Comparison of ENCODE assay signal across 8 mouse cellular contexts in the genomic region with DNA sequence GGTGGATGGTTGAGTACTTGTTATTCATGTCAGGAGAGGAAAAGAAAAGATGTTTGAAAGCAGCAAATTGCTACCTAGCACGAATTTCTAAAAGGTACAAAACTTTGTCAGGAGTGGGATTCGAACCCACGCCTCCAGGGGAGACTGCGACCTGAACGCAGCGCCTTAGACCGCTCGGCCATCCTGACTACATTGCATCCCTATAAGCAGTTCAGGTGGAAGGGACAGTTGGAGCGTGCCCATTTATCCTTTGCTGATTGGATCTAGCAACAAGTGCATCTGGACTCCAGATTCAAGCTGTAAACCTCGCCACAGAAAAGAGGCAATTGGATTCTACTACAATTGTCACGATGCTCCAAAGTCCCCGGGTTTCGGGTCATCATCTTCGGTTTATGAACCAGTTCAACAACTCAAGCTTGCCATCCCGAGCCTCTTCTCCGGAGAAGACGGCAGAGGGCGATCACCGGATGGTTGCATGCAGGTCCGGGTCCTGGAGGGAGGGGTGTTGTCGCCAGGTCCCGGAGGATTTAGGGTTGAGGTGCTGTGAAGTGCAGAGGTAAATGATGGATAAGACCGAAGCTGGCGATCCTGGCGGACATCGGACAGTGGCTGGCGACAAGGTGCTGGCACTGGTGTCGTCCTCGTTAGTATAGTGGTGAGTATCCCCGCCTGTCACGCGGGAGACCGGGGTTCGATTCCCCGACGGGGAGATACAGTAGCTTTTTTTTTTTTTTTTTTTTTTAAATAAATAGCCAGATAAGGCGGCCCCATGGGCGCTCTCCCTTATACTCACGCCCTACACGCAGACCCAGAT. TPM values are rescaled to one million over a fixed set of nuclear protein-coding genes. Genes with fewer than 3 reads are reported as not detected.
DNase-seq lines count a peak whose midpoint lies in the region; ATAC-seq and TF ChIP-seq lines count a peak whose summit lies in the region.

No protein-coding gene starts in this region.

- TF ChIP-seq CTCF in E14TG2a.4 (conservative IDR thresholded peaks at IDR 0.05; ENCODE audit: low read length) = no peak
- TF ChIP-seq CTCF in liver, postnatal 0 days (IDR thresholded peaks at IDR 0.05; ENCODE audit: low read depth) = peak; percentile 43; the same call in 1 of the 2 replicates

- peak overlapping the region; percentile 67 for H3K9ac ChIP-seq in forebrain, embryonic 13.5 days
- H3K9ac ChIP-seq in liver, postnatal 0 days (replicated peaks) = peak overlapping the region; percentile 60
- peak overlapping the region; percentile 73 for H3K9ac ChIP-seq in neural tube, embryonic 13.5 days

- peak; percentile 86 for ATAC-seq in cerebellum, adult (ENCODE audit: insufficient number of reproducible peaks, low FRiP score, low TSS enrichment)
- ATAC-seq in forebrain, embryonic 13.5 days = peak; percentile 88
- ATAC-seq in liver, postnatal 0 days = peak; percentile 80
- peak; percentile 91 for ATAC-seq in neural tube, embryonic 13.5 days (ENCODE audit: low read depth)

- peak overlapping the region; percentile 62 for H3K4me2 ChIP-seq in forebrain, embryonic 13.5 days
- H3K4me2 ChIP-seq in liver, postnatal 0 days (ENCODE audit: low read depth, low read length) = peak overlapping the region; percentile 81
- H3K4me2 ChIP-seq in neural tube, embryonic 13.5 days = peak overlapping the region; percentile 60

- no peak for TF ChIP-seq EP300 in liver, postnatal 0 days (IDR thresholded peaks at IDR 0.05; ENCODE audit: low read depth)

- peaks cover 18% of the 10 kb centered on the region for H3K4me1 ChIP-seq in E14TG2a.4 (replicated peaks; ENCODE audit: low read depth, low read length)
- H3K4me1 ChIP-seq in forebrain, embryonic 13.5 days = peaks cover 7% of the 10 kb centered on the region
- peaks cover 13% of the 10 kb centered on the region for H3K4me1 ChIP-seq in liver, postnatal 0 days (ENCODE audit: insufficient read depth)
- peaks cover 7% of the 10 kb centered on the region for H3K4me1 ChIP-seq in neural tube, embryonic 13.5 days (replicated peaks)

- peak overlapping the region; percentile 57; the same call in 1 of the 2 replicates for H3K27ac ChIP-seq in forebrain, embryonic 13.5 days
- H3K27ac ChIP-seq in liver, postnatal 0 days (ENCODE audit: low read depth) = peak overlapping the region; percentile 58
- H3K27ac ChIP-seq in neural tube, embryonic 13.5 days (replicated peaks) = peak overlapping the region; percentile 82

- intact Hi-C loops in heart, postnatal 10 days (cut with DNase I) = loop anchor here (1.0 kb wide), 1 partner anchor 64 kb away; no protein-coding TSS in a partner anchor

- no peaks in the 10 kb centered on the region for H3K36me3 ChIP-seq in E14TG2a.4 (ENCODE audit: insufficient read depth, low read length)
- H3K36me3 ChIP-seq in forebrain, embryonic 13.5 days (ENCODE audit: poor library complexity, severe bottlenecking) = no peaks in the 10 kb centered on the region
- no peaks in the 10 kb centered on the region for H3K36me3 ChIP-seq in liver, postnatal 0 days (replicated peaks; ENCODE audit: insufficient read depth, low read length)
- no peaks in the 10 kb centered on the region for H3K36me3 ChIP-seq in neural tube, embryonic 13.5 days

- H3K27me3 ChIP-seq in E14TG2a.4 (ENCODE audit: insufficient read depth, low read length) = no peaks in the 10 kb centered on the region
- no peaks in the 10 kb centered on the region for H3K27me3 ChIP-seq in forebrain, embryonic 13.5 days
- H3K27me3 ChIP-seq in liver, postnatal 0 days (ENCODE audit: insufficient read depth, low read length) = no peaks in the 10 kb centered on the region
- peaks cover 3% of the 10 kb centered on the region; the same call in 1 of the 2 replicates for H3K27me3 ChIP-seq in neural tube, embryonic 13.5 days

- H3K9me3 ChIP-seq in E14TG2a.4 (ENCODE audit: low read length) = peaks cover 22% of the 10 kb centered on the region
- no peaks in the 10 kb centered on the region for H3K9me3 ChIP-seq in forebrain, embryonic 13.5 days (replicated peaks)
- H3K9me3 ChIP-seq in liver, postnatal 0 days (ENCODE audit: low read length) = no peaks in the 10 kb centered on the region
- no peaks in the 10 kb centered on the region for H3K9me3 ChIP-seq in neural tube, embryonic 13.5 days

- H3K4me3 ChIP-seq in E14TG2a.4 (replicated peaks; ENCODE audit: low read length) = peak overlapping the region; percentile 86
- peak overlapping the region; percentile 61 for H3K4me3 ChIP-seq in forebrain, embryonic 13.5 days
- H3K4me3 ChIP-seq in liver, postnatal 0 days (ENCODE audit: low read depth, low read length) = peak overlapping the region; percentile 56
- peak overlapping the region; percentile 64 for H3K4me3 ChIP-seq in neural tube, embryonic 13.5 days

- under 1% methylated on average over 40 of the region's 40 CpGs for WGBS in forebrain, embryonic 13.5 days
- under 1% methylated on average over 40 of the region's 40 CpGs for WGBS in liver, postnatal 0 days (ENCODE audit: insufficient replicate concordance)
- under 1% methylated on average over 40 of the region's 40 CpGs for WGBS in neural tube, embryonic 13.5 days

- peak; percentile 91 to 92 for DNase-seq in heart, postnatal 10 days
- peak; percentile 89 to 92 for DNase-seq in kidney, postnatal 4 days
- DNase-seq in liver, postnatal 0 days = peak; percentile 91
- DNase-seq in telencephalon, adult 2 months (ENCODE audit: low read depth, low spot score) = peak; percentile 63

RNA-seq across cellular contexts. Expression of a gene that starts 11.8 kb away (rescaled TPM):
- 6.6 and 7.8 TPM in 2 replicates for polyA plus RNA-seq in forebrain, embryonic 13.5 days (2015; fragmentation: Nextera tagmentation; extraction: Ambion mirVana)
- 1 to 10 TPM in 1 of 2 experiments, under 1 TPM in 1; 0.67 to 1.6 TPM for total RNA-seq in heart, postnatal 10 days (2021)
- polyA plus RNA-seq in liver, postnatal 0 days (2015; fragmentation: Nextera tagmentation; extraction: Ambion mirVana) = 0.90 and 1.5 TPM in 2 replicates
- polyA plus RNA-seq in neural tube, embryonic 13.5 days (2015; fragmentation: Nextera tagmentation; extraction: Ambion mirVana) = 2.8 and 2.9 TPM in 2 replicates

RNA-seq across cellular contexts. Expression of a gene that starts 37.2 kb away (rescaled TPM):
- polyA plus RNA-seq in forebrain, embryonic 13.5 days (2015; fragmentation: Nextera tagmentation; extraction: Ambion mirVana) = 3.5 and 3.8 TPM in 2 replicates
- total RNA-seq in heart, postnatal 10 days (2021) = 1 to 10 TPM; 7.4 to 8.9 TPM
- polyA plus RNA-seq in liver, postnatal 0 days (2015; fragmentation: Nextera tagmentation; extraction: Ambion mirVana) = 40.3 and 41.8 TPM in 2 replicates
- 9.0 and 10.9 TPM in 2 replicates for polyA plus RNA-seq in neural tube, embryonic 13.5 days (2015; fragmentation: Nextera tagmentation; extraction: Ambion mirVana)

RNA-seq across cellular contexts. Expression of a gene that starts 48.5 kb away (rescaled TPM):
- polyA plus RNA-seq in forebrain, embryonic 13.5 days (2015; fragmentation: Nextera tagmentation; extraction: Ambion mirVana) = 223 and 229 TPM in 2 replicates
- total RNA-seq in heart, postnatal 10 days (2021) = 1,000 to 10,000 TPM in 1 of 2 experiments, 100 to 1,000 TPM in 1; 973 to 1,003 TPM
- polyA plus RNA-seq in liver, postnatal 0 days (2015; fragmentation: Nextera tagmentation; extraction: Ambion mirVana) = 207 and 212 TPM in 2 replicates
- 278 and 279 TPM in 2 replicates for polyA plus RNA-seq in neural tube, embryonic 13.5 days (2015; fragmentation: Nextera tagmentation; extraction: Ambion mirVana)

RNA-seq across cellular contexts. Expression of a gene that starts 48.6 kb away (rescaled TPM):
- 0.22 TPM in 1 of 2 replicates, not detected in the other for polyA plus RNA-seq in forebrain, embryonic 13.5 days (2015; fragmentation: Nextera tagmentation; extraction: Ambion mirVana)
- total RNA-seq in heart, postnatal 10 days (2021) = 10 to 100 TPM; 11.0 to 18.1 TPM
- polyA plus RNA-seq in liver, postnatal 0 days (2015; fragmentation: Nextera tagmentation; extraction: Ambion mirVana) = 0.05 and 0.12 TPM in 2 replicates
- 20.7 and 25.7 TPM in 2 replicates for polyA plus RNA-seq in neural tube, embryonic 13.5 days (2015; fragmentation: Nextera tagmentation; extraction: Ambion mirVana)

Comparison
In these comparisons a context has a peak if more than half of its experiments do, and no peak if none do; other contexts are left out.
1. Peak in every context shown above with its lines: DNase-seq, ATAC-seq, H3K4me3 ChIP-seq and H3K27ac ChIP-seq.